Mouse (Mus musculus) lung, postnatal 0 days (tissue): ENCODE results near the gene Tspan18. TPM values are rescaled to one million over a fixed set of nuclear protein-coding genes. Genes with fewer than 3 reads are reported as not detected.

Source experiments
- ATAC-seq: fragments of 200-750 bp; cut with Nextera tagmentation; 2 replicates; pipeline ENCODE4 v1.8.0; 2017; ENCODE audit warnings: moderate library complexity
- DNase-seq: peaks from one replicate; pipeline ENCODE4 v3.0.0-alpha.2; 2016; ENCODE audit warnings: low spot score
- H3K27ac ChIP-seq: fragments of 300-500 bp; sonication (generic); 2 replicates; pipeline ENCODE4 v1.5.1; 2014; ENCODE audit warnings: antibody characterized with exemption, mild to moderate bottlenecking, low read length, mixed read lengths
- H3K27me3 ChIP-seq: fragments of 300-500 bp; sonication (generic); replicated peaks from 2 replicates; pipeline ENCODE4 v1.6.1; 2014; ENCODE audit warnings: low read length, mixed read lengths; ENCODE audit not compliant: insufficient read depth
- H3K36me3 ChIP-seq: fragments of 300-500 bp; sonication (generic); 2 replicates; pipeline ENCODE4 v1.6.1; 2014; ENCODE audit warnings: low read length, mixed read lengths; ENCODE audit not compliant: insufficient read depth
- H3K4me1 ChIP-seq: fragments of 300-500 bp; sonication (generic); 2 replicates; pipeline ENCODE4 v1.6.1; 2014; ENCODE audit warnings: antibody characterized with exemption, low read depth, low read length, mixed read lengths; ENCODE audit not compliant: insufficient read depth
- H3K4me2 ChIP-seq: fragments of 300-500 bp; sonication (generic); replicated peaks from 2 replicates; pipeline ENCODE4 v1.6.1; 2014; ENCODE audit warnings: low read depth, mild to moderate bottlenecking, low read length, moderate library complexity, mixed read lengths
- H3K4me3 ChIP-seq: fragments of 300-500 bp; sonication (generic); 2 replicates; pipeline ENCODE4 v1.5.1; 2014; ENCODE audit warnings: low read depth, low read length
- H3K9ac ChIP-seq: fragments of 300-500 bp; sonication (generic); replicated peaks from 2 replicates; pipeline ENCODE4 v1.6.1; 2014; ENCODE audit warnings: low read depth, mild to moderate bottlenecking
- H3K9me3 ChIP-seq: fragments of 300-500 bp; sonication (generic); 2 replicates; pipeline ENCODE4 v1.6.1; 2016; ENCODE audit warnings: low read length, mixed read lengths
- CTCF ChIP-seq: IDR thresholded peaks from 2 replicates; pipeline ENCODE4 v1.5.1; 2016; ENCODE audit warnings: antibody characterized with exemption, mild to moderate bottlenecking
- EP300 ChIP-seq: IDR thresholded peaks from 2 replicates; pipeline ENCODE4 v1.6.1; 2016; ENCODE audit warnings: antibody characterized with exemption, mild to moderate bottlenecking, control low read depth
- WGBS: fragments of 180-500 bp; shearing (Covaris S2); extraction: QIAGEN DNeasy Blood & Tissue Kit; methylation state at CpG from one replicate; pipeline ENCODE4 v1.1.7; 2014; 5-methylcytosine and 5-hydroxymethylcytosine counted together
- polyA plus RNA-seq: library from polyadenylated mRNA; unstranded; fragments of >200 nt; fragmentation: Nextera tagmentation; extraction: Ambion mirVana; gene quantifications from 2 replicates; pipeline ENCODE4 v1.2.1, GENCODE M21; 2015

Tspan18 gene
- polyA plus RNA-seq, 1 experiment from 2014 or later = 36.4 TPM

GRCm38 (mm10) chr2:93212386-93212785 lies 121.9 kb downstream of the Tspan18 start:
- no peak for TF ChIP-seq EP300
- no peak for TF ChIP-seq CTCF
- 66% methylated on average over 2 of the region's 2 CpGs for WGBS
- ATAC-seq = no peak
- Histone ChIP-seq H3K36me3 (no peaks in the 10 kb centered on the region), H3K4me1 (no peaks in the 10 kb centered on the region), H3K4me3 (no peak overlapping the region), H3K4me2 (no peak overlapping the region), H3K9me3 (no peaks in the 10 kb centered on the region), H3K9ac (no peak overlapping the region), H3K27ac (no peak overlapping the region), H3K27me3 (no peaks in the 10 kb centered on the region)
- DNase-seq = no peak

GRCm38 (mm10) chr2:93206126-93206525 lies 128.2 kb downstream of the Tspan18 start:
- ATAC-seq (no peak), DNase-seq (no peak)
- H3K27ac ChIP-seq = no peak overlapping the region
- no peak overlapping the region for H3K4me2 ChIP-seq
- 86% methylated on average over 1 of the region's 1 CpGs for WGBS
- TF ChIP-seq EP300 = no peak
- TF ChIP-seq CTCF = no peak
- H3K9ac ChIP-seq = no peak overlapping the region
- no peaks in the 10 kb centered on the region for H3K9me3 ChIP-seq
- no peaks in the 10 kb centered on the region for H3K4me1 ChIP-seq
- no peaks in the 10 kb centered on the region for H3K36me3 ChIP-seq
- H3K4me3 ChIP-seq = no peak overlapping the region
- H3K27me3 ChIP-seq = no peaks in the 10 kb centered on the region

- 70% methylated on average over 6 of the region's 6 CpGs for WGBS
- H3K9me3 ChIP-seq = no peaks in the 10 kb centered on the region
- no peak overlapping the region for H3K4me2 ChIP-seq
- no peak overlapping the region for H3K27ac ChIP-seq
- no peaks in the 10 kb centered on the region for H3K27me3 ChIP-seq
- no peak overlapping the region for H3K4me3 ChIP-seq
- DNase-seq = no peak
- no peak overlapping the region for H3K9ac ChIP-seq
- no peak for ATAC-seq
- no peaks in the 10 kb centered on the region for H3K36me3 ChIP-seq
- H3K4me1 ChIP-seq = no peaks in the 10 kb centered on the region
- no peak for TF ChIP-seq EP300
- no peak for TF ChIP-seq CTCF
These were observed 129.7 kb downstream of the Tspan18 start for GRCm38 (mm10) chr2:93204571-93204970.

GRCm38 (mm10) chr2:93203682-93204081 lies 130.6 kb downstream of the Tspan18 start:
- DNase-seq = peak; percentile 61
- WGBS = 15% methylated on average over 10 of the region's 10 CpGs
- peak; percentile 49 for ATAC-seq

GRCm38 (mm10) chr2:93202782-93203181 lies 131.5 kb downstream of the Tspan18 start:
- H3K27ac ChIP-seq = no peak overlapping the region
- WGBS = 26% methylated on average over 1 of the region's 1 CpGs
- DNase-seq = no peak

More at GRCm38 (mm10) chr2:93203682-93204081, 130.6 kb downstream of the Tspan18 start:
- TF ChIP-seq CTCF (peak; percentile 77), EP300 (no peak)
- H3K27me3 ChIP-seq = no peaks in the 10 kb centered on the region
- no peaks in the 10 kb centered on the region for H3K9me3 ChIP-seq
- H3K4me2 ChIP-seq = no peak overlapping the region
- H3K27ac ChIP-seq = no peak overlapping the region
- H3K36me3 ChIP-seq = no peaks in the 10 kb centered on the region
- no peak overlapping the region for H3K4me3 ChIP-seq
- no peaks in the 10 kb centered on the region for H3K4me1 ChIP-seq
- H3K9ac ChIP-seq = no peak overlapping the region

GRCm38 (mm10) chr2:93201997-93202396 lies 132.3 kb downstream of the Tspan18 start:
- H3K27me3 ChIP-seq = no peaks in the 10 kb centered on the region
- ATAC-seq (no peak), DNase-seq (no peak)
- H3K4me1 ChIP-seq = no peaks in the 10 kb centered on the region
- H3K27ac ChIP-seq = no peak overlapping the region
- H3K36me3 ChIP-seq = no peaks in the 10 kb centered on the region
- H3K4me3 ChIP-seq = no peak overlapping the region
- no peak overlapping the region for H3K9ac ChIP-seq
- no peak for TF ChIP-seq CTCF
- no peak for TF ChIP-seq EP300
- no peak overlapping the region for H3K4me2 ChIP-seq
- H3K9me3 ChIP-seq = no peaks in the 10 kb centered on the region
- 86% methylated on average over 3 of the region's 3 CpGs for WGBS

More at GRCm38 (mm10) chr2:93202782-93203181, 131.5 kb downstream of the Tspan18 start:
- H3K9me3 ChIP-seq = no peaks in the 10 kb centered on the region
- H3K27me3 ChIP-seq = no peaks in the 10 kb centered on the region
- H3K4me2 ChIP-seq = no peak overlapping the region
- no peaks in the 10 kb centered on the region for H3K4me1 ChIP-seq
- ATAC-seq = no peak
- no peak overlapping the region for H3K9ac ChIP-seq
- no peaks in the 10 kb centered on the region for H3K36me3 ChIP-seq
- TF ChIP-seq EP300 = no peak
- no peak for TF ChIP-seq CTCF
- no peak overlapping the region for H3K4me3 ChIP-seq

GRCm38 (mm10) chr2:93200681-93201340 lies 133.5 kb downstream of the Tspan18 start:
- Histone ChIP-seq H3K9me3 (no peaks in the 10 kb centered on the region), H3K9ac (no peak overlapping the region), H3K4me1 (no peaks in the 10 kb centered on the region), H3K4me2 (no peak overlapping the region), H3K27ac (no peak overlapping the region), H3K36me3 (no peaks in the 10 kb centered on the region), H3K4me3 (no peak overlapping the region), H3K27me3 (no peaks in the 10 kb centered on the region)
- TF ChIP-seq EP300 (no peak), CTCF (no peak)
- 42% methylated on average over 10 of the region's 10 CpGs for WGBS
- DNase-seq = no peak
- ATAC-seq = peak; percentile 11; the same call in 1 of the 2 replicates
